In genomic region chr4:56004227-56004626, GRCm38 (mm10) we compare ENCODE assay signal across 29 mouse cellular contexts.
DNase-seq lines count a peak whose midpoint lies in the region; ATAC-seq and TF ChIP-seq lines count a peak whose summit lies in the region.
"Had no signal": no experiment of that assay in that cellular context is flagged by ENCODE, and none has a peak within 500 bp of the region (broad histone marks: within the 10 kb centered on the region; RNA-seq: fewer than 3 reads in every experiment).

No protein-coding gene starts in this region.

- WGBS in limb, embryonic 14.5 days = 53% methylated on average over 5 of the region's 5 CpGs
- 89% methylated on average over 5 of the region's 5 CpGs for WGBS in limb, embryonic 10.5 days
- WGBS in limb, embryonic 15.5 days = 40% methylated on average over 5 of the region's 5 CpGs

- H3K27ac ChIP-seq in limb, embryonic 14.5 days (replicated peaks; ENCODE audit: low read depth, low read length) = no peak overlapping the region
- H3K27ac ChIP-seq in limb, embryonic 10.5 days = no peak overlapping the region
- H3K27ac ChIP-seq in limb, embryonic 15.5 days = peak overlapping the region; percentile 33
- H3K27ac ChIP-seq: embryonic facial prominence, embryonic 10.5 days; embryonic facial prominence, embryonic 13.5 days; forebrain, embryonic 10.5 days; forebrain, embryonic 15.5 days; heart, adult 2 months; heart, embryonic 10.5 days; heart, embryonic 13.5 days; hindbrain, embryonic 14.5 days; hindbrain, postnatal 0 days had no signal

- DNase-seq in limb, embryonic 14.5 days (ENCODE audit: low spot score) = peak; percentile 25
- no peak for DNase-seq in limb, embryonic 10.5 days (ENCODE audit: low spot score)
- DNase-seq in brain, adult 2 months (ENCODE audit: low read depth, low spot score) = peak; percentile 8
- no peak for DNase-seq in ovary, postnatal 14 days (ENCODE audit: low spot score)
- DNase-seq: adrenal gland, postnatal 14 days; cerebellum, adult 18-20 months; cerebellum, adult 9-10 months; cerebellum, postnatal 36 days; embryo, embryonic 11 days; gastrocnemius, postnatal 10 days; gastrocnemius, postnatal 36 days; heart, adult 2 months; heart, postnatal 14 days; heart, postnatal 4 days had no signal

- H3K4me2 ChIP-seq in limb, embryonic 14.5 days (replicated peaks; ENCODE audit: low read depth, low read length, severe bottlenecking) = no peak overlapping the region
- H3K4me2 ChIP-seq in limb, embryonic 15.5 days = no peak overlapping the region
- H3K4me2 ChIP-seq: embryonic facial prominence, embryonic 13.5 days; forebrain, embryonic 15.5 days; heart, embryonic 13.5 days; hindbrain, embryonic 14.5 days had no signal

- H3K4me3 ChIP-seq in limb, embryonic 14.5 days (replicated peaks; ENCODE audit: low read length) = no peak overlapping the region
- no peak overlapping the region for H3K4me3 ChIP-seq in limb, embryonic 10.5 days
- no peak overlapping the region for H3K4me3 ChIP-seq in limb, embryonic 15.5 days
- H3K4me3 ChIP-seq: embryonic facial prominence, embryonic 10.5 days; embryonic facial prominence, embryonic 13.5 days; erythroblast, embryonic 14.5 days; forebrain, embryonic 10.5 days; forebrain, embryonic 15.5 days; heart, adult 2 months; heart, embryonic 10.5 days; heart, embryonic 13.5 days had no signal

- H3K36me3 ChIP-seq in limb, embryonic 14.5 days (ENCODE audit: control insufficient read depth, insufficient read depth, low read length) = no peaks in the 10 kb centered on the region
- no peaks in the 10 kb centered on the region for H3K36me3 ChIP-seq in limb, embryonic 10.5 days
- no peaks in the 10 kb centered on the region for H3K36me3 ChIP-seq in limb, embryonic 15.5 days
- H3K36me3 ChIP-seq: embryonic facial prominence, embryonic 10.5 days; embryonic facial prominence, embryonic 13.5 days; forebrain, embryonic 10.5 days; forebrain, embryonic 15.5 days; heart, embryonic 10.5 days; heart, embryonic 13.5 days had no signal

- no peaks in the 10 kb centered on the region for H3K9me3 ChIP-seq in limb, embryonic 14.5 days (ENCODE audit: control insufficient read depth, low read length)
- no peaks in the 10 kb centered on the region for H3K9me3 ChIP-seq in limb, embryonic 10.5 days (replicated peaks)
- no peaks in the 10 kb centered on the region for H3K9me3 ChIP-seq in limb, embryonic 15.5 days
- H3K9me3 ChIP-seq: embryonic facial prominence, embryonic 10.5 days; embryonic facial prominence, embryonic 13.5 days; forebrain, embryonic 10.5 days; forebrain, embryonic 15.5 days; heart, embryonic 10.5 days; heart, embryonic 13.5 days had no signal

- no peak overlapping the region for H3K9ac ChIP-seq in limb, embryonic 14.5 days (ENCODE audit: low read depth, low read length, severe bottlenecking)
- no peak overlapping the region for H3K9ac ChIP-seq in limb, embryonic 15.5 days
- H3K9ac ChIP-seq: embryonic facial prominence, embryonic 13.5 days; forebrain, embryonic 15.5 days; heart, embryonic 13.5 days; hindbrain, embryonic 14.5 days had no signal

- TF ChIP-seq POLR2A in limb, embryonic 14.5 days (IDR thresholded peaks at IDR 0.05; ENCODE audit: borderline replicate concordance, extremely low read depth, insufficient read depth, insufficient read length) = no peak

- H3K4me1 ChIP-seq in limb, embryonic 14.5 days (ENCODE audit: control insufficient read depth, insufficient read depth, low read length) = no peaks in the 10 kb centered on the region
- no peaks in the 10 kb centered on the region for H3K4me1 ChIP-seq in limb, embryonic 10.5 days
- H3K4me1 ChIP-seq in limb, embryonic 15.5 days = peaks cover 13% of the 10 kb centered on the region
- H3K4me1 ChIP-seq: embryonic facial prominence, embryonic 10.5 days; embryonic facial prominence, embryonic 13.5 days; heart, embryonic 10.5 days had no signal

- no peak for ATAC-seq in limb, embryonic 14.5 days (ENCODE audit: low FRiP score, low read depth)
- peak; percentile 63; the same call in 1 of the 2 replicates for ATAC-seq in limb, embryonic 15.5 days (ENCODE audit: insufficient number of reproducible peaks, low FRiP score, low TSS enrichment, low read depth)
- no peak for ATAC-seq in frontal cortex, adult (ENCODE audit: low TSS enrichment)
- ATAC-seq: CD4-positive, CD25-positive, alpha-beta regulatory T cell, adult 4 months; forebrain, embryonic 15.5 days; hindbrain, postnatal 0 days; inflammation-experienced regulatory T-cells, adult 6 months; intestine, embryonic 16.5 days; Patski had no signal

- H3K27me3 ChIP-seq in limb, embryonic 14.5 days (ENCODE audit: control insufficient read depth, insufficient read depth, low read length) = no peaks in the 10 kb centered on the region
- H3K27me3 ChIP-seq in limb, embryonic 10.5 days (ENCODE audit: low read depth, poor library complexity, severe bottlenecking) = no peaks in the 10 kb centered on the region
- no peaks in the 10 kb centered on the region for H3K27me3 ChIP-seq in limb, embryonic 15.5 days
- H3K27me3 ChIP-seq: embryonic facial prominence, embryonic 13.5 days; forebrain, embryonic 15.5 days; heart, embryonic 13.5 days; Patski had no signal

Comparison
In these comparisons a context has a peak if more than half of its experiments do, and no peak if none do; other contexts are left out.
1. DNase-seq: peak in limb, embryonic 14.5 days (single experiment) and brain, adult 2 months (single experiment); none in limb, embryonic 10.5 days (single experiment) and ovary, postnatal 14 days (single experiment).